Mouse (Mus musculus) olfactory bulb, adult 2 months (tissue): ENCODE measurements around the gene Ints2. TPM values are rescaled to one million over a fixed set of nuclear protein-coding genes. Genes with fewer than 3 reads are reported as not detected.
"Not testable (repeated sequence)": the region's sequence is repeated elsewhere in the genome, so short reads cannot be mapped to it uniquely, and the experiment has no call there.

ENCODE experiments used
- H3K27ac ChIP-seq: fragments of 200-500 bp; 2 replicates; pipeline ENCODE4 v1.5.1; 2012; ENCODE audit warnings: low read depth, low read length; ENCODE audit not compliant: insufficient read depth
- H3K4me1 ChIP-seq: fragments of 200-500 bp; 2 replicates; pipeline ENCODE4 v1.6.1; 2012; ENCODE audit warnings: low read length; ENCODE audit not compliant: control insufficient read depth, insufficient read depth
- H3K4me3 ChIP-seq: fragments of 200-500 bp; 2 replicates; pipeline ENCODE4 v1.5.1; 2012; ENCODE audit warnings: mild to moderate bottlenecking, low read depth, low read length, moderate library complexity; ENCODE audit not compliant: insufficient read depth
- CTCF ChIP-seq: fragments of 200-500 bp; IDR thresholded peaks from 2 replicates; pipeline ENCODE4 v1.5.1; 2012; ENCODE audit warnings: low read depth, mild to moderate bottlenecking, low read length, moderate library complexity; ENCODE audit not compliant: insufficient read depth
- POLR2A ChIP-seq: fragments of 200-500 bp; IDR thresholded peaks from 2 replicates; pipeline ENCODE4 v1.6.1; 2012; ENCODE audit warnings: mild to moderate bottlenecking, low read depth, low read length, moderate library complexity; ENCODE audit not compliant: insufficient read depth
- WGBS: fragments of 180-500 bp; shearing (Covaris S2); methylation state at CpG from one replicate; pipeline ENCODE4 v1.1.7; 2018; 5-methylcytosine and 5-hydroxymethylcytosine counted together
- polyA plus RNA-seq: library from polyadenylated mRNA; stranded (reverse); fragments of >200 nt; gene quantifications from 2 replicates; pipeline ENCODE4 v1.2.4, GENCODE M21; 2012; ENCODE audit warnings: low replicate concordance; ENCODE audit not compliant: missing spikeins, insufficient read depth, insufficient read length

Gene Ints2
- polyA plus RNA-seq, result not detected in 2 replicates

- WGBS, result 5% methylated on average over 32 of the region's 32 CpGs
- Histone ChIP-seq H3K4me3 (peak within 1 kb of the TSS; percentile 90), H3K4me1 (peaks cover 4% of the 10 kb centered on the region; the same call in 1 of the 2 replicates), H3K27ac (no peak within 1 kb of the TSS; the same call in 1 of the 2 replicates)
- TF ChIP-seq POLR2A (peak; percentile 76), CTCF (no peak)
Observed at GRCm38 (mm10) chr11:86257460-86258076, at the start of gene Ints2. Gene Ints2 (minus strand): TSS chr11:86257575.

DNA sequence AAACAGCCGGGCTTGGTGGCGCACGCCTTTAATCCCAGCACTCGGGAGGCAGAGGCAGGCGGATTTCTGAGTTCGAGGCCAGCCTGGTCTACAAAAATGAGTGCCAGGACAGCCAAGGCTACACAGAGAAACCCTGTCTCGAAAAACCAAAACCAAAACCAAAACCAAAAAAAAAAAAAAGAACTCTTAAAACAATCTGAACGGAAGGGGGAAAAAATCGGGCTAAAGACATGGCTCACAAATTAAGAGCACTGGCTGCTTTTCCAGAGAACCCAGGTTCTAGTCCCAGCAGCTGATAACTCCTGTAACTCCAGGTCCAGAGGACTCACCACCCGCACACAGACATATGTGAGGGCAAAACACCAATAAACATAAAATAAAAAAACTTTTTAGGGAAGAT, 34.8 kb upstream of the Ints2 start:
- H3K27ac ChIP-seq, H3K4me3 ChIP-seq, H3K4me1 ChIP-seq: not testable (repeated sequence)
- 93% methylated on average over 10 of the region's 10 CpGs for WGBS

GRCm38 (mm10) chr11:86291714-86292113, 34.3 kb upstream of the Ints2 start:
- Histone ChIP-seq H3K27ac (no peak overlapping the region), H3K4me3 (no peak overlapping the region), H3K4me1 (0 out of 2 replicates have a peak, but pooled peaks cover 2% of the 10 kb centered on the region)
- TF ChIP-seq CTCF (no peak), POLR2A (no peak)
- 96% methylated on average over 6 of the region's 6 CpGs for WGBS

DNA sequence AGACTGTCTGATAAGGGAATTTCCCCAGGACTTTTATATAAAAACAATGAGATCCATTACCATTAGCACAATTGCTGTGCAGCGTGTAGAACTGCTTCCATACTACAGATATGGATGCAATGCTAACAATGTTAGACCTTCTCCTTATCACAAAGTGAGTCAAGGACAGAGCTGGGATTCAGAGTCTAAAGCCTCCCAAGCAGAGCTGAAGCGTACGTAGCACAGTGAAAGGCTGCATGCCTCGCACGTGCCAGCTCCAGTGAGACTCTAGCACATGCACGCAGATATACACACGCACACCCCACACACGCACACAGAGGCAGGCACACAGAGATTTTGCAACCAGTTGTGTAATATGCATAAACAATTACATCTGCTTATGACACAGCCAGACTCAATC, 28.4 kb upstream of the Ints2 start:
- 0 out of 2 replicates have a peak, but pooled peaks cover 2% of the 10 kb centered on the region for H3K4me1 ChIP-seq
- WGBS, result 72% methylated on average over 8 of the region's 8 CpGs
- no peak overlapping the region for H3K27ac ChIP-seq
- TF ChIP-seq CTCF (no peak), POLR2A (no peak)
- H3K4me3 ChIP-seq, result no peak overlapping the region

DNA sequence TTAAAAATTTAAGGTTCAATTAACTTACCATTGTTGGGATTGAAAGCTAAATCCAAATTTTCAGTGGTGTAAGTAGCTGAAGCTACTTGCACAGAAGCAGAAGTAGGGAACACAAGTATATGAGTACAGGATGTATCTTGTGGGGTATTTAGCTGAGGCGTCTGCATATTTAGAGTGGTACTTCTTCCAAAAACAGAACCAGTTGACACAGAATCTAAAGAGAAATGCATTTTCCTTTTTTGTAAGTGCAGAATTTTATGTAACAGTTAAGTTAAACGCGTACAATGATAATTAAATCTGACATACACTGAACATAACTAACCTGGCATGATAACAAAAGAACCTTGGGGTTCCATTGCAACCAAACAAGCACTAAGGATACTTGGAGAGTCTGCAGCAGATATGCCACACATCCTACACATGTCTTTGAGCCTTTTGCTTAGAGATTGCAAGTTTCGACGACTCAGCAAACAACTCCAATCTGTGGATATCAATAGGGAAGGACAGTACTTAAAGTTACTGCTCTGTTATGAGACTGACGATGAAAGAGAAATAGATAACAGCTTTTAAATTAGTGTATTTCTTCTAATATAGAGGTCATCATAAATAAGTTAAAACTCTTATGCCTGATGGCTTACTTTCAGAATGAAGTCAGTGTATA, 21.2 kb upstream of the Ints2 start:
- WGBS, result 83% methylated on average over 6 of the region's 6 CpGs
- no peak overlapping the region for H3K27ac ChIP-seq
- TF ChIP-seq POLR2A, result no peak
- TF ChIP-seq CTCF, result no peak
- H3K4me1 ChIP-seq, result no peaks in the 10 kb centered on the region
- no peak overlapping the region for H3K4me3 ChIP-seq

DNA sequence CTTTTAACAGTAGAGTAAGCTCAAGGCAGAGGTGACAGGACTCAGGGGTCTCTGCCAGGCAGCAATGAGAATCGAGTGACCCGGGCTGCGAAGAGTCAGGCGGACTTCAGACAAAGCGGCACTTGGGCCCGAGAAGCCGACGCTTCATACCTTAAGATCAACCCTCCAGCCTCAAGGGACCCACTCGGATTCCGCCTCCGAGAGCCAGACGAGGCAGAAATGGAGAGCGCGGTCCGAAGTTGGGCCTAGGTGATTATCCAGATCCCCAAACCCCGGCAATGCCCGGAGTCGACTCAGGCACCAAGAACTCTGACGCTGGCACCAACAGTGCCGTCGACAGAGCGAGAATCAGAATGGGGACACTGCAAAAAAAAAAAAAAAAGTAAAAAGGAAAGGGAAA, 321 bp downstream of the Ints2 start:
- no peak overlapping the region; the same call in 1 of the 2 replicates for H3K27ac ChIP-seq
- TF ChIP-seq POLR2A (no peak), CTCF (no peak)
- 0% methylated on average over 22 of the region's 22 CpGs for WGBS

DNA sequence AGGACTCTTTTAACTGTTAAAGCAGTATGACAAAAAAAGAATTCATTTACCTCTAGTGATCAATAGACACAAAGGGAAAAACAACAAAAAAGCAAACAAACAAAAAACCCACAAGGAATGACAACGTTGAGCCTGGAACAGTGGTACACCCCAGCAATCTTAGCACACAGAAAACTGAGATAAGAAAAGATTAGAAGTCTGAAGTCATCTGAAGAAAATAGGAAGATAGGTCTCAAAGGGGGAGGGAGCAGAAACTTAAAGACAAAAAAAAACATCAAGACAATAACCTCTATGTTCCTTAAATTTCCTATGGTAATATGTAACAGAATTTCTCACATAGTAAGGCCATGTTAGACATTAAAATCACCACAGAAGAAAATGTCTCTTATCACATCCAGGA, 4.0 kb downstream of the Ints2 start:
- WGBS, result 81% methylated on average over 1 of the region's 1 CpGs
- H3K4me1 ChIP-seq, result peaks cover 4% of the 10 kb centered on the region; the same call in 1 of the 2 replicates
- no peak for TF ChIP-seq POLR2A
- no peak for TF ChIP-seq CTCF

More for the DNA sequence above, 321 bp downstream of the Ints2 start:
- Histone ChIP-seq H3K4me1 (peaks cover 4% of the 10 kb centered on the region; the same call in 1 of the 2 replicates), H3K4me3 (peak overlapping the region; percentile 90)

DNA sequence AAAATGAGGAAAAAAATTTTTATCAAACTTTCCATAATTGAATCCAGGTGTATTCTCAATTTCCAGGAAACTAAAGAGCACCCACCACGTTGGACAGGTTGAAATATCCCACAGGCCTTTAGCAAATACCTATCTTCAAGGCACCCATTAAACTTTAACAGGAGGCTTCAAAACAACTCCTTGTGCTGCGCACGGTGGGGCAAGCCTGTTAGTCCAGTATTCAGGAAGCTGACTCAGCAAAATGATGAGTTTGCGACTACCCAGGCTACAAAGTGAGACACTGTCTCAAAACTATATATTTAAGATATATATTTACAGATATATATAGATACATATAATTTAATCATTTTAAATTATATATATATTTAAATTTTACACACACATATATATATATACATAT, 24.9 kb downstream of the Ints2 start:
- TF ChIP-seq CTCF (no peak), POLR2A (no peak)
- Histone ChIP-seq H3K4me1 (no peaks in the 10 kb centered on the region), H3K4me3 (no peak overlapping the region), H3K27ac (no peak overlapping the region)
- 91% methylated on average over 4 of the region's 4 CpGs for WGBS

More for the DNA sequence above, 4.0 kb downstream of the Ints2 start:
- Histone ChIP-seq H3K27ac (no peak overlapping the region), H3K4me3 (no peak overlapping the region)

- H3K27ac ChIP-seq, result no peak overlapping the region
- H3K4me1 ChIP-seq, result no peaks in the 10 kb centered on the region
- 96% methylated on average over 13 of the region's 13 CpGs for WGBS
- no peak overlapping the region for H3K4me3 ChIP-seq
- TF ChIP-seq CTCF (no peak), POLR2A (no peak)
Observed at GRCm38 (mm10) chr11:86231781-86232350, 25.5 kb downstream of the Ints2 start.
